Mouse (Mus musculus) hindbrain, embryonic 11.5 days (tissue): ENCODE results near the gene 1700122O11Rik. TPM values are rescaled to one million over a fixed set of nuclear protein-coding genes. Genes with fewer than 3 reads are reported as not detected.
A peak's percentile ranks its signal among the peaks of the same experiment; 100 is the strongest.

ENCODE experiments used
- ATAC-seq: fragments of 200-750 bp; cut with Nextera tagmentation; 2 replicates; pipeline ENCODE4 v1.8.0; 2017; ENCODE audit warnings: mild to moderate bottlenecking, moderate TSS enrichment, moderate library complexity; ENCODE audit not compliant: low FRiP score
- DNase-seq: peaks from one replicate; pipeline ENCODE4 v3.0.0-alpha.2; 2015; ENCODE audit warnings: low spot score
- H3K27ac ChIP-seq: fragments of 300-500 bp; sonication (generic); 2 replicates; pipeline ENCODE4 v1.5.1; 2014; ENCODE audit warnings: mild to moderate bottlenecking, low read depth, low read length
- H3K27me3 ChIP-seq: fragments of 300-500 bp; sonication (generic); 2 replicates; pipeline ENCODE4 v1.6.1; 2014; ENCODE audit warnings: mild to moderate bottlenecking, low read length, moderate library complexity, mixed read lengths; ENCODE audit not compliant: control insufficient read depth, insufficient read depth
- H3K36me3 ChIP-seq: fragments of 300-500 bp; sonication (generic); 2 replicates; pipeline ENCODE4 v1.6.1; 2014; ENCODE audit warnings: mild to moderate bottlenecking, low read length, moderate library complexity, mixed read lengths; ENCODE audit not compliant: control insufficient read depth, insufficient read depth
- H3K4me1 ChIP-seq: fragments of 300-500 bp; sonication (generic); replicated peaks from 2 replicates; pipeline ENCODE4 v1.6.1; 2014; ENCODE audit warnings: low read length, mixed read lengths; ENCODE audit not compliant: control insufficient read depth, insufficient read depth
- H3K4me2 ChIP-seq: fragments of 300-500 bp; sonication (generic); replicated peaks from 2 replicates; pipeline ENCODE4 v1.6.1; 2014; ENCODE audit warnings: mild to moderate bottlenecking, low read depth, low read length
- H3K4me3 ChIP-seq: fragments of 300-500 bp; sonication (generic); 2 replicates; pipeline ENCODE4 v1.5.1; 2014; ENCODE audit warnings: low read depth, low read length
- H3K9ac ChIP-seq: fragments of 300-500 bp; sonication (generic); 2 replicates; pipeline ENCODE4 v1.6.1; 2014; ENCODE audit warnings: low read depth, low read length
- H3K9me3 ChIP-seq: fragments of 300-500 bp; sonication (generic); 2 replicates; pipeline ENCODE4 v1.6.1; 2016; ENCODE audit warnings: low read length; ENCODE audit not compliant: control insufficient read depth
- WGBS: fragments of 180-500 bp; shearing (Covaris S2); extraction: QIAGEN DNeasy Blood & Tissue Kit; methylation state at CpG from one replicate; pipeline ENCODE4 v1.1.7; 2014; 5-methylcytosine and 5-hydroxymethylcytosine counted together
- polyA plus RNA-seq: library from polyadenylated mRNA; unstranded; fragments of >200 nt; fragmentation: Nextera tagmentation; extraction: Ambion mirVana; gene quantifications from 2 replicates; pipeline ENCODE4 v1.2.1, GENCODE M21; 2014

1700122O11Rik gene
- polyA plus RNA-seq, 1 experiment from 2014 or later: not detected

- no peaks in the 10 kb centered on the region for H3K27me3 ChIP-seq
- no peaks in the 10 kb centered on the region; the same call in 1 of the 2 replicates for H3K4me1 ChIP-seq
- DNase-seq: no peak
- no peak overlapping the region for H3K9ac ChIP-seq
- no peak overlapping the region for H3K4me2 ChIP-seq
- H3K36me3 ChIP-seq: no peaks in the 10 kb centered on the region
- no peak overlapping the region for H3K27ac ChIP-seq
- H3K9me3 ChIP-seq: no peaks in the 10 kb centered on the region
- no peak overlapping the region for H3K4me3 ChIP-seq
- ATAC-seq: no peak
- WGBS: 83% methylated on average over 5 of the region's 5 CpGs
These were observed 21.5 kb downstream of the 1700122O11Rik start for GRCm38 (mm10) chr17:48016566-48016965.

GRCm38 (mm10) chr17:48012561-48012960, 25.5 kb downstream of the 1700122O11Rik start:
- ATAC-seq: no peak
- Histone ChIP-seq H3K27me3 (no peaks in the 10 kb centered on the region), H3K36me3 (no peaks in the 10 kb centered on the region), H3K9me3 (no peaks in the 10 kb centered on the region), H3K9ac (no peak overlapping the region), H3K4me2 (no peak overlapping the region), H3K27ac (no peak overlapping the region), H3K4me1 (peaks cover 2% of the 10 kb centered on the region; the same call in 1 of the 2 replicates), H3K4me3 (no peak overlapping the region)
- WGBS: 60% methylated on average over 10 of the region's 10 CpGs
- DNase-seq: no peak

GRCm38 (mm10) chr17:48011105-48011504, 27.0 kb downstream of the 1700122O11Rik start:
- DNase-seq: no peak
- Histone ChIP-seq H3K9ac (no peak overlapping the region), H3K4me3 (no peak overlapping the region), H3K4me2 (no peak overlapping the region), H3K27me3 (no peaks in the 10 kb centered on the region), H3K27ac (no peak overlapping the region), H3K9me3 (no peaks in the 10 kb centered on the region), H3K4me1 (peaks cover 2% of the 10 kb centered on the region; the same call in 1 of the 2 replicates), H3K36me3 (no peaks in the 10 kb centered on the region)
- ATAC-seq: no peak
- 89% methylated on average over 12 of the region's 12 CpGs for WGBS

GRCm38 (mm10) chr17:48010283-48010682, 27.8 kb downstream of the 1700122O11Rik start:
- H3K36me3 ChIP-seq: no peaks in the 10 kb centered on the region
- DNase-seq (no peak), ATAC-seq (no peak; the same call in 1 of the 2 replicates)
- H3K9ac ChIP-seq: no peak overlapping the region
- no peak overlapping the region for H3K27ac ChIP-seq
- H3K4me3 ChIP-seq: no peak overlapping the region
- no peaks in the 10 kb centered on the region for H3K9me3 ChIP-seq
- peaks cover 2% of the 10 kb centered on the region; the same call in 1 of the 2 replicates for H3K4me1 ChIP-seq
- 75% methylated on average over 11 of the region's 11 CpGs for WGBS
- no peak overlapping the region for H3K4me2 ChIP-seq
- no peaks in the 10 kb centered on the region for H3K27me3 ChIP-seq

GRCm38 (mm10) chr17:48005816-48006215, 32.3 kb downstream of the 1700122O11Rik start:
- 54% methylated on average over 4 of the region's 4 CpGs for WGBS
- Histone ChIP-seq H3K27ac (no peak overlapping the region), H3K9ac (no peak overlapping the region), H3K27me3 (no peaks in the 10 kb centered on the region), H3K36me3 (no peaks in the 10 kb centered on the region), H3K4me1 (peaks cover 7% of the 10 kb centered on the region; the same call in 1 of the 2 replicates), H3K9me3 (no peaks in the 10 kb centered on the region), H3K4me3 (no peak overlapping the region), H3K4me2 (no peak overlapping the region)
- DNase-seq (no peak), ATAC-seq (no peak)

- Histone ChIP-seq H3K4me2 (no peak overlapping the region), H3K27me3 (no peaks in the 10 kb centered on the region), H3K4me1 (peaks cover 7% of the 10 kb centered on the region; the same call in 1 of the 2 replicates), H3K36me3 (no peaks in the 10 kb centered on the region), H3K4me3 (no peak overlapping the region), H3K9me3 (no peaks in the 10 kb centered on the region), H3K9ac (no peak overlapping the region), H3K27ac (no peak overlapping the region)
- DNase-seq: no peak
- WGBS: 20% methylated on average over 8 of the region's 8 CpGs
- ATAC-seq: no peak
These were observed 33.0 kb downstream of the 1700122O11Rik start for GRCm38 (mm10) chr17:48005091-48005490.

GRCm38 (mm10) chr17:48004619-48005018, 33.5 kb downstream of the 1700122O11Rik start:
- WGBS: 64% methylated on average over 9 of the region's 9 CpGs
- no peak for ATAC-seq
- no peak for DNase-seq

GRCm38 (mm10) chr17:48002486-48002885, 35.6 kb downstream of the 1700122O11Rik start:
- H3K4me2 ChIP-seq: peak overlapping the region; percentile 39
- DNase-seq (no peak), ATAC-seq (0 out of 2 replicates have a peak, but pooled peaks have one; percentile 4)
- peak overlapping the region; percentile 37 for H3K9ac ChIP-seq
- no peaks in the 10 kb centered on the region for H3K27me3 ChIP-seq
- 68% methylated on average over 4 of the region's 4 CpGs for WGBS
- 0 out of 2 replicates have a peak, but pooled peaks cover 5% of the 10 kb centered on the region for H3K4me1 ChIP-seq
- H3K9me3 ChIP-seq: no peaks in the 10 kb centered on the region
- H3K36me3 ChIP-seq: no peaks in the 10 kb centered on the region
- no peak overlapping the region for H3K4me3 ChIP-seq
- H3K27ac ChIP-seq: 0 out of 2 replicates have a peak overlapping the region, but pooled peaks have one; percentile 39

More at GRCm38 (mm10) chr17:48004619-48005018, 33.5 kb downstream of the 1700122O11Rik start:
- Histone ChIP-seq H3K9ac (no peak overlapping the region), H3K4me1 (peaks cover 7% of the 10 kb centered on the region; the same call in 1 of the 2 replicates), H3K27ac (no peak overlapping the region), H3K36me3 (no peaks in the 10 kb centered on the region), H3K27me3 (no peaks in the 10 kb centered on the region), H3K9me3 (no peaks in the 10 kb centered on the region), H3K4me3 (no peak overlapping the region), H3K4me2 (no peak overlapping the region)
